Mouse (Mus musculus) limb, embryonic 14.5 days (tissue): Measurements from ENCODE around the gene Padi2. TPM values are rescaled to one million over a fixed set of nuclear protein-coding genes. Genes with fewer than 3 reads are reported as not detected.

Experiments
- ATAC-seq: fragments of 200-750 bp; cut with Nextera tagmentation; 2 replicates; pipeline ENCODE4 v1.8.0; 2017; ENCODE audit warnings: low read depth, moderate number of reproducible peaks, moderate TSS enrichment; ENCODE audit not compliant: low FRiP score
- DNase-seq: peaks from one replicate; pipeline ENCODE4 v3.0.0-alpha.2; 2015; ENCODE audit warnings: low spot score
- H3K27ac ChIP-seq: fragments of 300-500 bp; sonication (generic); replicated peaks from 2 replicates; pipeline ENCODE4 v1.5.1; 2014; ENCODE audit warnings: low read depth, mild to moderate bottlenecking, low read length, moderate library complexity, mixed read lengths
- H3K27me3 ChIP-seq: fragments of 300-500 bp; sonication (generic); 2 replicates; pipeline ENCODE4 v1.6.1; 2014; ENCODE audit warnings: low read length, mixed read lengths; ENCODE audit not compliant: control insufficient read depth, insufficient read depth
- H3K36me3 ChIP-seq: fragments of 300-500 bp; sonication (generic); 2 replicates; pipeline ENCODE4 v1.6.1; 2014; ENCODE audit warnings: mild to moderate bottlenecking, low read length, moderate library complexity, mixed read lengths; ENCODE audit not compliant: control insufficient read depth, insufficient read depth
- H3K4me1 ChIP-seq: fragments of 300-500 bp; sonication (generic); 2 replicates; pipeline ENCODE4 v1.6.1; 2014; ENCODE audit warnings: antibody characterized with exemption, low read length, mixed read lengths; ENCODE audit not compliant: control insufficient read depth, insufficient read depth
- H3K4me2 ChIP-seq: fragments of 300-500 bp; sonication (generic); replicated peaks from 2 replicates; pipeline ENCODE4 v1.6.1; 2014; ENCODE audit warnings: low read depth, mild to moderate bottlenecking, low read length, moderate library complexity; ENCODE audit not compliant: severe bottlenecking
- H3K4me3 ChIP-seq: fragments of 300-500 bp; sonication (generic); replicated peaks from 2 replicates; pipeline ENCODE4 v1.5.1; 2014; ENCODE audit warnings: low read length
- H3K9ac ChIP-seq: fragments of 300-500 bp; sonication (generic); 2 replicates; pipeline ENCODE4 v1.6.1; 2014; ENCODE audit warnings: mild to moderate bottlenecking, low read depth, low read length, moderate library complexity; ENCODE audit not compliant: severe bottlenecking
- H3K9me3 ChIP-seq: fragments of 300-500 bp; sonication (generic); 2 replicates; pipeline ENCODE4 v1.6.1; 2016; ENCODE audit warnings: low read length; ENCODE audit not compliant: control insufficient read depth
- POLR2A ChIP-seq: fragments of 200-500 bp; IDR thresholded peaks from 2 replicates; pipeline ENCODE4 v1.8.0; 2012; ENCODE audit warnings: inconsistent platforms, mild to moderate bottlenecking, moderate library complexity, borderline replicate concordance; ENCODE audit not compliant: insufficient read depth, insufficient read length; ENCODE audit errors: extremely low read depth
- WGBS: fragments of 180-500 bp; shearing (Covaris S2); extraction: QIAGEN DNeasy Blood & Tissue Kit; methylation state at CpG from one replicate; pipeline ENCODE4 v1.1.7; 2014; 5-methylcytosine and 5-hydroxymethylcytosine counted together
- polyA plus RNA-seq, 2 experiments: library from polyadenylated mRNA; depleted of rRNA in 1 of 2; stranded (reverse) in 1 of 2; unstranded in 1 of 2; fragments of >200 nt; fragmentation: Nextera tagmentation in 1 of 2; extraction: Ambion mirVana in 1 of 2; gene quantifications; 2 replicates each; pipeline versions ENCODE4 v1.2.1 to v1.2.3; 2012 to 2014

The Padi2 gene
- polyA plus RNA-seq, 2 experiments, result 1.3 to 1.9 TPM

- DNase-seq (no peak), ATAC-seq (no peak)
- TF ChIP-seq POLR2A, result no peak
- H3K27ac ChIP-seq, result no peak overlapping the region
- no peaks in the 10 kb centered on the region for H3K36me3 ChIP-seq
- 82% methylated on average over 7 of the region's 7 CpGs for WGBS
- H3K4me3 ChIP-seq, result no peak overlapping the region
- H3K4me1 ChIP-seq, result peaks cover 15% of the 10 kb centered on the region
- no peak overlapping the region for H3K9ac ChIP-seq
- no peaks in the 10 kb centered on the region for H3K27me3 ChIP-seq
- H3K4me2 ChIP-seq, result no peak overlapping the region
- H3K9me3 ChIP-seq, result no peaks in the 10 kb centered on the region
Observed at GRCm38 (mm10) chr4:140959128-140959679, 53.1 kb downstream of the Padi2 start.

GRCm38 (mm10) chr4:140959715-140960479 lies 53.8 kb downstream of the Padi2 start:
- Histone ChIP-seq H3K27me3 (no peaks in the 10 kb centered on the region), H3K4me3 (no peak overlapping the region), H3K36me3 (no peaks in the 10 kb centered on the region), H3K27ac (no peak overlapping the region), H3K4me2 (no peak overlapping the region), H3K4me1 (peaks cover 15% of the 10 kb centered on the region), H3K9ac (no peak overlapping the region), H3K9me3 (no peaks in the 10 kb centered on the region)
- no peak for ATAC-seq
- WGBS, result 72% methylated on average over 10 of the region's 10 CpGs
- TF ChIP-seq POLR2A, result no peak
- DNase-seq, result no peak

GRCm38 (mm10) chr4:140960781-140961466 lies 54.8 kb downstream of the Padi2 start, which contains the start of gene Sdhb:
Sdhb (plus strand) TSS chr4:140961203.
- DNase-seq, result peak; percentile 99
- 2% methylated on average over 37 of the region's 37 CpGs for WGBS
- peak within 1 kb of the TSS; percentile 91 for H3K4me3 ChIP-seq
- ATAC-seq, result peak; percentile 96
- no peaks in the 10 kb centered on the region for H3K36me3 ChIP-seq
- peak within 1 kb of the TSS; percentile 91 for H3K4me2 ChIP-seq
- peak; percentile 72; the same call in 1 of the 2 replicates for TF ChIP-seq POLR2A
- H3K9ac ChIP-seq, result peak within 1 kb of the TSS; percentile 91
- no peaks in the 10 kb centered on the region for H3K27me3 ChIP-seq
- H3K4me1 ChIP-seq, result peaks cover 15% of the 10 kb centered on the region
- H3K27ac ChIP-seq, result peak within 1 kb of the TSS; percentile 77
- H3K9me3 ChIP-seq, result no peaks in the 10 kb centered on the region

GRCm38 (mm10) chr4:140961467-140962206 lies 55.5 kb downstream of the Padi2 start:
- H3K4me1 ChIP-seq, result peaks cover 15% of the 10 kb centered on the region
- peak overlapping the region; percentile 91 for H3K9ac ChIP-seq
- ATAC-seq (peak; percentile 14; the same call in 1 of the 2 replicates), DNase-seq (no peak)
- H3K27ac ChIP-seq, result peak overlapping the region; percentile 77
- 1% methylated on average over 37 of the region's 38 CpGs for WGBS
- no peaks in the 10 kb centered on the region for H3K27me3 ChIP-seq
- H3K4me2 ChIP-seq, result peak overlapping the region; percentile 91
- H3K36me3 ChIP-seq, result peaks cover 5% of the 10 kb centered on the region
- H3K4me3 ChIP-seq, result peak overlapping the region; percentile 91
- H3K9me3 ChIP-seq, result no peaks in the 10 kb centered on the region
- no peak for TF ChIP-seq POLR2A
